Mouse (Mus musculus): ENCODE data around the gene Zmpste24.

DNA sequence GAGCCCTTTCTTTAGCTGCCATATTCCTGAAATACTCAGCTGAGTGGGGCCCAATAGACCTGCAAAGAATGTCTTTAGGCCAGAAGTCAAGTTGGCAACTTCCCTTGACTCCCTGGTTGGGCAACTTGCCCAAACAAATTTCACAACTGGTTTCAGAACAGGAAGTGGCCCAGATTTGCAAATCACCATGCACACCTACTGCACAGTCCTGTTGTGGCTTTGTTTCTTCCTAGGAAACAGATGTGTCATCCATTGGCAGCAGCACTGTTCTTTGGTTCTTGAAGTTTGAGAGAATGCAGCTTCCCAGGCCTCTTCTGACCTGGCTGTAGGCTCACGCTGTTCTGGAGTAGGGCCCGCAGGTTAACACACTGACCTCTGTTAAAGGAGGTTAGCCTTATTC lies 74.1 kb downstream of the Zmpste24 start:
- no peak for TF ChIP-seq GATA1 (IDR thresholded peaks at IDR 0.05; ENCODE audit: borderline replicate concordance, low read length)
- TF ChIP-seq FLI1 (IDR thresholded peaks at IDR 0.05; ENCODE audit: low read length), result no peak
